Mouse (Mus musculus) liver, embryonic 14.5 days (tissue): ENCODE measurements around the gene Syngr4.

ENCODE experiments used
- CTCF ChIP-seq: IDR thresholded peaks from 2 replicates; pipeline ENCODE4 v1.5.1; 2016; ENCODE audit warnings: antibody characterized with exemption, low read depth, control low read depth
- EP300 ChIP-seq: IDR thresholded peaks from 2 replicates; pipeline ENCODE4 v1.6.1; 2016; ENCODE audit warnings: antibody characterized with exemption, low read depth

DNA sequence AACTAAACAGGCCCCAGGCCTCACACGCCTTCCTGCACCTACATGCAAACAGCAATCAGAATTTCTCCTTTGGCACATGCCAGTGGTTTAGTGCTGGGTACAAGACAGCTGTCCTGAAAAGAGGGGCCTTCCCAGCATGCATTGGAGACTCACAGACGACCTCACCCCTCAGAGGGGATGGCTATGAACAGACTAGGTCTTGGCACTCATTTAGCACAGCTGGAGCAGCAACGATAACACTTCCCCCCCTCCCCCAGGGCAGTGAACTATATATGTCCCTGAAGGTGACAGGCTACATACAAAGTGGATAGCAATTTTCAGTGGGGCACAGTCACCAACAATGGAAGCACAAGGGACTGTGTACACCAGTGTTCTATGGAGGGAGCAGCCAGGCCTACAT lies 32.1 kb downstream of the Syngr4 start:
- TF ChIP-seq CTCF (no peak), EP300 (no peak)
